Mouse (Mus musculus) embryonic fibroblast, embryonic 13.5 days (primary cell): ENCODE data around the gene Zfp652. TPM values are rescaled to one million over a fixed set of nuclear protein-coding genes. Genes with fewer than 3 reads are reported as not detected.
"Not testable (repeated sequence)": the region's sequence is repeated elsewhere in the genome, so short reads cannot be mapped to it uniquely, and the experiment has no call there.

Source experiments
- H3K27ac ChIP-seq: 2 replicates; pipeline ENCODE4 v1.5.1; 2012; ENCODE audit warnings: low read length, control low read depth, inconsistent platforms; ENCODE audit not compliant: insufficient read depth
- H3K4me1 ChIP-seq: 2 replicates; pipeline ENCODE4 v1.6.1; 2011; ENCODE audit warnings: low read length; ENCODE audit not compliant: control insufficient read depth, insufficient read depth
- H3K4me3 ChIP-seq: 2 replicates; pipeline ENCODE4 v1.5.1; 2011; ENCODE audit warnings: mild to moderate bottlenecking, control low read depth, low read length; ENCODE audit not compliant: insufficient read depth
- CTCF ChIP-seq: IDR thresholded peaks from 2 replicates; pipeline ENCODE4 v1.5.1; 2011; ENCODE audit warnings: mild to moderate bottlenecking, control low read depth, low read length, moderate library complexity, borderline replicate concordance; ENCODE audit not compliant: insufficient read depth
- POLR2A ChIP-seq: IDR thresholded peaks from 2 replicates; pipeline ENCODE4 v1.6.1; 2011; ENCODE audit warnings: low read depth, mild to moderate bottlenecking, control low read depth, low read length, moderate library complexity
- polyA plus RNA-seq: library from polyadenylated mRNA; stranded (reverse); fragments of >200 nt; gene quantifications from 2 replicates; pipeline ENCODE4 v1.2.4, GENCODE M21; 2011; ENCODE audit warnings: low read depth; ENCODE audit not compliant: missing spikeins, insufficient read length

Zfp652 gene
- polyA plus RNA-seq = 18.9 and 27.3 TPM in 2 replicates

GRCm38 (mm10) chr11:95712563-95713224 lies at the start of gene Zfp652:
Gene Zfp652, plus strand, starts transcription at chr11:95712673.
- TF ChIP-seq CTCF (no peak), POLR2A (no peak; the same call in 1 of the 2 replicates)
- H3K27ac ChIP-seq = no peak within 1 kb of the TSS
- peaks cover 3% of the 10 kb centered on the region; the same call in 1 of the 2 replicates for H3K4me1 ChIP-seq
- peak within 1 kb of the TSS; percentile 68 for H3K4me3 ChIP-seq

GRCm38 (mm10) chr11:95666529-95667149 lies 45.8 kb upstream of the Zfp652 start, which contains the start of gene Phb:
Gene Phb, plus strand, starts transcription at chr11:95666957.
- Histone ChIP-seq H3K4me3 (peak within 1 kb of the TSS; percentile 94), H3K27ac (no peak within 1 kb of the TSS)

GRCm38 (mm10) chr11:95667177-95667576 lies 45.3 kb upstream of the Zfp652 start:
- Histone ChIP-seq H3K4me3 (peak overlapping the region; percentile 94), H3K4me1 (peaks cover 4% of the 10 kb centered on the region; the same call in 1 of the 2 replicates), H3K27ac (no peak overlapping the region)
- TF ChIP-seq POLR2A (no peak), CTCF (no peak)

More at GRCm38 (mm10) chr11:95666529-95667149, 45.8 kb upstream of the Zfp652 start, which contains the start of gene Phb:
- TF ChIP-seq CTCF = no peak
- TF ChIP-seq POLR2A = peak; percentile 86
- peaks cover 4% of the 10 kb centered on the region; the same call in 1 of the 2 replicates for H3K4me1 ChIP-seq

- H3K27ac ChIP-seq, H3K4me1 ChIP-seq: not testable (repeated sequence)
- peak overlapping the region; percentile 94 for H3K4me3 ChIP-seq
These were observed 44.4 kb upstream of the Zfp652 start for GRCm38 (mm10) chr11:95668086-95668485.

GRCm38 (mm10) chr11:95675498-95675897 lies 37.0 kb upstream of the Zfp652 start:
- TF ChIP-seq CTCF (no peak), POLR2A (no peak)
- peaks cover 4% of the 10 kb centered on the region for H3K4me1 ChIP-seq
- H3K27ac ChIP-seq = no peak overlapping the region
- no peak overlapping the region for H3K4me3 ChIP-seq

GRCm38 (mm10) chr11:95676307-95676706 lies 36.2 kb upstream of the Zfp652 start:
- no peak overlapping the region for H3K27ac ChIP-seq

GRCm38 (mm10) chr11:95677925-95678701 lies 34.4 kb upstream of the Zfp652 start:
- Histone ChIP-seq H3K4me1 (peaks cover 4% of the 10 kb centered on the region), H3K27ac (no peak overlapping the region), H3K4me3 (no peak overlapping the region)
- no peak for TF ChIP-seq CTCF
- TF ChIP-seq POLR2A = no peak

More at GRCm38 (mm10) chr11:95676307-95676706, 36.2 kb upstream of the Zfp652 start:
- TF ChIP-seq CTCF (peak; percentile 56; the same call in 1 of the 2 replicates), POLR2A (no peak)
- H3K4me1 ChIP-seq = peaks cover 4% of the 10 kb centered on the region
- H3K4me3 ChIP-seq = no peak overlapping the region

GRCm38 (mm10) chr11:95681995-95682601 lies 30.4 kb upstream of the Zfp652 start:
- H3K4me3 ChIP-seq = no peak overlapping the region
- H3K27ac ChIP-seq = no peak overlapping the region
- 0 out of 2 replicates have a peak, but pooled peaks cover 4% of the 10 kb centered on the region for H3K4me1 ChIP-seq
- TF ChIP-seq POLR2A (no peak), CTCF (no peak)

GRCm38 (mm10) chr11:95682946-95683345 lies 29.5 kb upstream of the Zfp652 start:
- H3K27ac ChIP-seq = no peak overlapping the region
- 0 out of 2 replicates have a peak, but pooled peaks cover 4% of the 10 kb centered on the region for H3K4me1 ChIP-seq
- TF ChIP-seq POLR2A (no peak), CTCF (no peak)
- H3K4me3 ChIP-seq = no peak overlapping the region

- Histone ChIP-seq H3K4me3 (no peak overlapping the region), H3K27ac (no peak overlapping the region), H3K4me1 (0 out of 2 replicates have a peak, but pooled peaks cover 4% of the 10 kb centered on the region)
- TF ChIP-seq CTCF = peak; percentile 80
- no peak for TF ChIP-seq POLR2A
These were observed 26.4 kb upstream of the Zfp652 start for GRCm38 (mm10) chr11:95686031-95686430.
